Mouse (Mus musculus): ENCODE results near the gene Tspyl4.
"Not testable (repeated sequence)": the region's sequence is repeated elsewhere in the genome, so short reads cannot be mapped to it uniquely, and the experiment has no call there.

Gene Tspyl4

DNA sequence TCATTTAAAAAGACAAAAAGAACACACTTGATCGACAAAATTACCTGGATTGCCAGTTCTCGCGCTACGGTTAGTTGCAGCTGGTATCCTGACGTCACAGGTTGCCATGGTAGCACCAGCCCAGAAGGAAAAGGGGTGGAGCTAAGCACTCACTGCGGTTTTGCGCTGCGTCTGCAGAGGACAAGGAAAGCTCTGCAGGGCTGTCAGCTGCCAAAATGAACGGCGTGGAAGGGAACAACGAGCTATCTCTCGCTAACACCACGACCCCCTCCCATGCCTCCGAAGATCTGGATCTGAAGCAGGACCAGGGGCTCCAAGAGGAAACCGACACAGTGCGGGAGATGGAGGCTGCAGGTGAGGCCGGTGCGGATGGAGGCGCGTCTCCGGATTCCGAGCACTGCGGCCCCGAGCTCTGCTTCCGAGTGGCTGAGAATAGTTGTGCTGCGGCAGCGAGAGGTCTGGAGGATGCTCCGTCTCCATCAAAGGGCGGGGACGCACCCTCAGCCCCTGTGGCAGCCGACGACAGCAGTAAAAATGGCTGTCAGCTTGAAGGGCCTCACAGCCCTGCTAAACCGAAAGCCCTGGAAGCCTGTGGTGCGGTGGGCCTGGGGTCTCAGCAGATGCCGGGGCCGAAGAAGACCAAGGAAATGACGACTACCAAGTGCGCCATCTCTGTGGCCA is at the start of gene Tspyl4:
TSS of gene Tspyl4 (plus strand) at position 144 of the 681 bp plus-strand sequence.
- peak; percentile 83 to 90 for DNase-seq (ENCODE audit: low spot score in 2 of 2)

- DNase-seq (ENCODE audit: low spot score in 2 of 2): no peak
Observed at GRCm38 (mm10) chr10:34247757-34248156, 49.5 kb upstream of the Tspyl4 start.

- no peak for DNase-seq (ENCODE audit: low spot score in 2 of 2)
Observed at GRCm38 (mm10) chr10:34249594-34249993, 47.6 kb upstream of the Tspyl4 start.

- not testable (repeated sequence) for DNase-seq (ENCODE audit: low spot score in 2 of 2)
Observed at GRCm38 (mm10) chr10:34252833-34253232, 44.4 kb upstream of the Tspyl4 start.

DNA sequence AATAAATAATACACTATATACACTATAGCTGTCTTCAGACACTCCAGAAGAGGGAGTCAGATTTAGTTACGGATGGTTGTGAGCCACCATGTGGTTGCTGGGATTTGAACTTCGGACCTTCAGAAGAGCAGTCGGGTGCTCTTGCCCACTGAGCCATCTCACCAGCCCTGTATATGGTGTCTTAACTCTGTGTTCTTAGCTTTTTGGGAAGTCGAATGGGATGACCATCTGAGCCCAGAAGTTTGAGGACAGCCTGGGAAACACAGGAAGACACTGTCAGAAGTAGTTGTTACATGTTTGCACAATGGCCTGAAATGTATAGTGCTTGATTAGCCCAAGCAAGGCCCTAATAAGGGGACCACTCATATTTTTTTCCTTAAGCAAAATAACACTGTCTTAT is 32.1 kb upstream of the Tspyl4 start:
- no peak for DNase-seq (ENCODE audit: low spot score in 2 of 2)

- DNase-seq (ENCODE audit: low spot score in 2 of 2): no peak
Observed at GRCm38 (mm10) chr10:34267312-34268070, 29.8 kb upstream of the Tspyl4 start.

GRCm38 (mm10) chr10:34271681-34272080 is 25.6 kb upstream of the Tspyl4 start:
- DNase-seq (ENCODE audit: low spot score in 2 of 2): no peak

DNA sequence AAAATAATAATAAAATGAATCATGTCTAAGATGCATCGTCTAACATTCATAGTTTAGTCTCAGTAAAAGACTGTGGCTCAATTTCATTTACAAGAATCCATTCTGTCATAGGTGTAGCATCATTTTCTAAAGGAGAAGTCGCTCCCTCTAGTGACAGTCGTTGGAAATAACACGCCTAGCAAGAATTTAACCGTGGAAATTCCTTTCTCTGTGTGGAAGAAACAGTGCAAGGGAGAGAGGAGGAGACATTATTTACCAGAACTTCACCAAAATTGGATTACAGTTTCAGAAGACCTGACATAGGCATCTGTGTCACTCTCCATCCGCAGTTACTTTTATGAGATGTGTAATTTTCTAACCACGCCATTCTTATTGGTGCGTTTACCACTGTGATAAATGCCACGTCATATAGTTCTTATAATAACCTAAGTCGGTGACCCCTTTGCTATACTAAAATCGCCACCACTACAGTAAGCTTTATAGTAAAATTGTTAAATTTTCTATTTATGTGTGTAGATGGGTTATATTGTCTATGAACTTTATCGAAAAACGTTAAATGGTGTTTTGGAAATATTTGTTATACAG is 16.6 kb upstream of the Tspyl4 start:
- DNase-seq (ENCODE audit: low spot score in 2 of 2): peak in 1 of 2 experiments; percentile 30

DNA sequence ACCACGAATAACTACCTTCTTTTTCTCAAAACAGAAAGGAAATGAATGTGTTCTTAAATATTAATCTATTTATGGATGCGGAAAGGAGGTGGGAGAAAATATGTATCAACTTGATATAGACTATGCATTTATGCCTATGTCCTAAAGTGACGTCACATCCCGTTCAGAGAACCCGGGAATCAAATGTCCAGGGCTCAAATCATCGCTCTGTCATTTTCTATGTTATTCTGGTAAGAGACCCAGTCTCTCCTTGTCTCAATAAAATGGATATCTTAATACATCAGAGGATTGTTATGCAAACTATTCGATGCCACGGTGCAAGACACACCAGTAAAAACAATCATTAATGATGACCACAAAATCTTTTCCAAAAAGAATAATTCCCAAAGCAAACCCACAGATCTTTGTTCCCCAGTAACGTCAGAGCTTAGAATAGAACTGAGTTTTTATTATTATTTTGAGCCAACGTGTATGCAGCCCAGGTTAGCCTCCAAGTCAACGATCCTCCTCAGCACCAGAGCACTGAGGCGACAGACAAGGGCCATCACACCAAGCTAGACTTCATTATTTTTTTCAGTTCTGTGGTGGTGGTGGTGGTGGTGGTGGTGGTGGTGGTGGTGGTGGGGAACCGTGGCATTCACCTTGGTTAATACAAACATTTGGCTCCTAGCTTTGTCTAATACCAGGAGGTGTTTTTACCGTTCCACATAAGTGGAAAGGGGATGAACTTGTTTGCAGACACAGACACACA is 15.9 kb upstream of the Tspyl4 start:
- no peak for DNase-seq (ENCODE audit: low spot score in 2 of 2)

GRCm38 (mm10) chr10:34281962-34282388 is 15.3 kb upstream of the Tspyl4 start, which contains the start of gene Tspyl1:
Gene Tspyl1 (plus strand): TSS chr10:34282190.
- peak; percentile 97 to 99 for DNase-seq (ENCODE audit: low spot score in 2 of 2)

- DNase-seq (ENCODE audit: low spot score in 2 of 2): peak; percentile 52 to 83
Observed at GRCm38 (mm10) chr10:34282420-34283238, 14.6 kb upstream of the Tspyl4 start.

DNA sequence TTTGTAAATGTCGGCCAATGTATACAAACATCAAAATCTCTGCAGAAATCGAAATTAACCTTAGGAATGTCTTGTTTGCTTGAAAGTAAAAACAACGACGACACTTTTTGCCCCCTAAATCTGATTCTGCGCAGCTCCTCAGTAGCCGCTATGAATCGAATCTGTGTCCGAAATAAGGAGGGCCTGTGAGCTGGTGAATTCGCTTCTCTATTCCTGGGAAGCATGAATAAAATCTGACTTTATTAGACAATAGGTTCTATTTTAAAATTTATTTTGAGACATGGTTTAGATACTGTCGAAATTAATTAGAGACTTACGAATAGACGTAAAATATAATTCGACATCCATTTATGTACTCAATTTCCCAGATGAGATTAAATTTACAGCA is 337 bp upstream of the Tspyl4 start:
- no peak for DNase-seq (ENCODE audit: low spot score in 2 of 2)

DNA sequence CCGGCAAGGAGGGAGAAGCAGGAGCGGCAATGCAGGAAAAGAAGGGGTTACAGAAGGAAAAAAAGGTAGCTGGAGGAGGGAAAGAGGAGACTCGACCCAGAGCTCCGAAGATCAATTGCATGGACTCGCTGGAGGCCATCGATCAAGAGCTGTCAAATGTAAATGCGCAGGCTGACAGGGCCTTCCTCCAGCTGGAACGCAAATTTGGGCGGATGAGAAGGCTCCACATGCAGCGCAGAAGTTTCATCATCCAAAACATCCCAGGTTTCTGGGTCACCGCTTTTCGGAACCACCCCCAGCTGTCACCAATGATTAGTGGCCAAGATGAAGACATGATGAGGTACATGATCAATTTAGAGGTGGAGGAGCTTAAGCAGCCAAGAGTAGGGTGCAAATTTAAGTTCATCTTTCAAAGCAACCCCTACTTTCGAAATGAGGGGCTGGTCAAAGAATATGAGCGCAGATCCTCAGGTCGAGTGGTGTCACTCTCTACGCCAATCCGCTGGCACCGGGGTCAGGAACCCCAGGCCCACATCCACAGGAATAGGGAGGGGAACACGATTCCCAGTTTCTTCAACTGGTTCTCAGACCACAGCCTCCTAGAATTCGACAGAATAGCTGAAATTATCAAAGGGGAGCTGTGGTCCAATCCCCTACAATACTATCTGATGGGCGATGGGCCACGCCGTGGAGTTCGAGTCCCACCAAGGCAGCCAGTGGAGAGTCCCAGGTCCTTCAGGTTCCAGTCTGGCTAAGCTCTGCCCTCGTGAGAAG is 925 bp downstream of the Tspyl4 start:
- no peak for DNase-seq (ENCODE audit: low spot score in 2 of 2)

DNA sequence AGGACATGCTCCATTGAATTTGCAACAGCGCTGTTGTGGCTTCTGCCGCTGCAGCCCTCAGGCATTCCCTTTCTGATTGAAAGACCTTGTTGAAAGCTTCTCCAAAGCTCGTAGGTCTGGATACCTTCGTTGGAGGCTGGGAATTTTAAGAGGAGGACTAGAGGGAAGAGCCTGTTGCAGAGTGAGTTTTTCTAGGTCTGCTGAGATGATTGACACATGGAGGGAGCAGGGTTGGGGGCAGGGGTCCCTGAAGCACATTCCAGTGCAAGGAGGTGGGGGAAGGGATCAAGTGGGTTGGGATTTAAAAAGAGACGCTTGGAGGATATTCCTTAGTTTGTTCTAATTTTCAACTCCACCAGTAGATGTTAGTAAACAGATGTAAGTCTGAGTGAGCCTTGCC is 3.1 kb downstream of the Tspyl4 start:
- DNase-seq (ENCODE audit: low spot score in 2 of 2): no peak

GRCm38 (mm10) chr10:34307070-34307469 is 9.8 kb downstream of the Tspyl4 start:
- DNase-seq (ENCODE audit: low spot score in 2 of 2): no peak

DNA sequence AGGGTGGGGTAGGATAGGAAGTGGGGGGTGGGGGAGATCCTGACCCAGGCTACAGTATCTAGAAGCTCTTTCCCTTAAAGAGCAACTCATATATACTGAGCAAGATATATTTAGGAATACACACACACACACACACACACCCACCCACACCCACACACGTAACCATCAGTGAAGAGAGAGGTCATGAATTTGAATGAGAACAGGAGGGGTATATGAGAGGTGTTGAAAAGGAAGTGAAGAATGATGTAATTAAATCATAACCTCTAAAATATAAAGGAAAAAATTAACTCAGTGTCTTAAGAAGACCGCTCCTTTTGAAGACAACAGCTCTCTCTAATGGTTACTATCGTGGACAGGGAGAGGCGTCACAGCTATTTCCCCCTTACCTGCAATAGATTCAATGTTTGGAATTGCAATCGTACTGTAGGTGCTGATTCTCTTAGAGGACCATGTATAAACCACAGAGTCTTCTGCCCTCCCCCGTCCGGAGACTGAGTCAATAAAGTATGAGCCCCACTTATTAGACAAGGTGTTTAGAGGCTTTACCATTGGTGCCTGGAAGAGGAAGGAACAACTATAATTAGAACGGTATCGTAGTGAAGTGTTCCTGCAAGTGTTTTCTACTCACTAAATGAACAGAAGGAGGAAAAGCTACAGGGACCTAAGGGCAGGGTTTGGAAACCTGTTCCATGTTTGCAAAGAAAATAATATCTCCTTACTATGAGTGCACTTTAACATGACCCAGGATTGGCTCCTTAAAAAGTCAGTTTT is 12.9 kb downstream of the Tspyl4 start:
- no peak for DNase-seq (ENCODE audit: low spot score in 2 of 2)

- DNase-seq (ENCODE audit: low spot score in 2 of 2): no peak
Observed at GRCm38 (mm10) chr10:34312536-34312935, 15.3 kb downstream of the Tspyl4 start.

GRCm38 (mm10) chr10:34316571-34317216 is 19.5 kb downstream of the Tspyl4 start:
- DNase-seq (ENCODE audit: low spot score in 2 of 2): no peak

- no peak for DNase-seq (ENCODE audit: low spot score in 2 of 2)
Observed at GRCm38 (mm10) chr10:34317217-34317606, 20.0 kb downstream of the Tspyl4 start.

Measured in spleen, postnatal 4 days (tissue).